Mouse (Mus musculus) CD8-positive naive resting alpha-beta T cell, adult 57 days (primary cell): ENCODE results near the gene Tmem35b. TPM values are rescaled to one million over a fixed set of nuclear protein-coding genes. Genes with fewer than 3 reads are reported as not detected.

Source experiments
- total RNA-seq: library from RNA; stranded (reverse); gene quantifications from one replicate; pipeline ENCODE4 v1.2.4, GENCODE M21; 2023

Tmem35b gene
- total RNA-seq, result 3.5 TPM

DNA sequence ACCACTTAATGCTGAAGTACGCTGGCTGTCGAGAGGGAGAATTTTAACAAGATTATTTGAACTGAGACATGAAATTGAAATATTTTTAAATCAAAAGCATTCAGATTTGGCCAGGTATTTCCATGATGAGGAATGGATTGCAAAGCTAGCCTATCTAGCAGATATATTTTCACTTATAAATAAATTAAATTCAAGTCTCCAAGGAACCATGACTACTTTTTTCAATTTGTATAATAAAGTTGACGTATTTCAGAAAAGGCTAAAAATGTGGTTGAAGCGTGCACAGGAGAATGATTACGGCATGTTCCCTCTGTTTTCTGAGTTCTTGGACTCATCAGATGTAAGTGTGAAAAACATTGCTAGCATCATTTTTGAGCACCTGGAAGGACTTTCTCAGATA is at the start of gene Tmem35b:
Gene Tmem35b, plus strand, starts transcription at position 301 of the 400 bp plus-strand sequence.

GRCm38 (mm10) chr4:127076875-127077548 is 46.5 kb upstream of the Tmem35b start, which contains the start of gene Zmym6:
Zmym6 (plus strand) TSS chr4:127077383.

GRCm38 (mm10) chr4:127168914-127169345 is 45.4 kb downstream of the Tmem35b start, which contains the start of gene Dlgap3:
Dlgap3 (plus strand) TSS chr4:127169204.

Other genes starting within 250 kb of the Tmem35b start
- 38.7 TPM for gene Zmym4, start 155.6 kb upstream of the Tmem35b start, total RNA-seq
- gene Sfpq, start 102.4 kb upstream of the Tmem35b start, total RNA-seq, result 730 TPM
- 32.3 TPM for gene Zmym1, start 62.5 kb upstream of the Tmem35b start, total RNA-seq
- 21.9 TPM for gene Zmym6, start 46.3 kb upstream of the Tmem35b start, total RNA-seq
- gene Dlgap3, start 45.5 kb downstream of the Tmem35b start, total RNA-seq, result 0.18 TPM
- 22.9 TPM for gene Smim12, start 120.1 kb downstream of the Tmem35b start, total RNA-seq
- not detected for gene Gja4, start 190.3 kb downstream of the Tmem35b start, total RNA-seq
- not detected for gene Gjb3, start 207.2 kb downstream of the Tmem35b start, total RNA-seq
- not detected for gene Gjb4, start 230.4 kb downstream of the Tmem35b start, total RNA-seq
- gene Gjb5, start 234.5 kb downstream of the Tmem35b start, total RNA-seq, result not detected